Mouse (Mus musculus) heart, adult 8-10 months (tissue): Measurements from ENCODE around the gene Batf2. TPM values are rescaled to one million over a fixed set of nuclear protein-coding genes. Genes with fewer than 3 reads are reported as not detected.

Experiments
- total RNA-seq, 4 experiments: library from RNA; stranded (reverse); gene quantifications; 2 replicates each; pipeline ENCODE4 v1.2.4; 2022

Gene Batf2
- total RNA-seq, 4 experiments from 2014 or later: 0.31 to 1.4 (median 0.43) TPM

Other genes starting within 250 kb of the Batf2 start
- under 1 TPM; 0.23 to 0.50 (median 0.34) TPM for gene Tigd3, start 246.8 kb upstream of the Batf2 start, total RNA-seq
- 10 to 100 TPM; 71.9 to 95.2 (median 81.1) TPM for gene Dpf2, start 228.0 kb upstream of the Batf2 start, total RNA-seq
- 1 to 10 TPM; 6.0 to 9.7 (median 8.9) TPM for gene Cdc42ep2, start 216.2 kb upstream of the Batf2 start, total RNA-seq
- gene Pola2, start 176.8 kb upstream of the Batf2 start, total RNA-seq: 10 to 100 TPM in 2 of 4 experiments, 1 to 10 TPM in 2; 7.8 to 13.5 (median 9.3) TPM
- not detected for gene Slc22a20, start 154.8 kb upstream of the Batf2 start, total RNA-seq
- 10 to 100 TPM; 28.2 to 43.0 (median 35.8) TPM for gene Capn1, start 125.1 kb upstream of the Batf2 start, total RNA-seq
- 10 to 100 TPM; 18.9 to 21.7 (median 21.4) TPM for gene Syvn1, start 94.4 kb upstream of the Batf2 start, total RNA-seq
- gene Mrpl49, start 83.2 kb upstream of the Batf2 start, total RNA-seq: 10 to 100 TPM; 33.7 to 44.8 (median 40.9) TPM
- 100 to 1,000 TPM; 526 to 624 (median 583) TPM for gene Fau, start 83.1 kb upstream of the Batf2 start, total RNA-seq
- 10 to 100 TPM; 11.8 to 14.1 (median 13.0) TPM for gene Znhit2, start 79.8 kb upstream of the Batf2 start, total RNA-seq
- 1 to 10 TPM; 3.1 to 3.9 (median 3.2) TPM for gene Tm7sf2, start 72.6 kb upstream of the Batf2 start, total RNA-seq
- gene Vps51, start 63.8 kb upstream of the Batf2 start, total RNA-seq: 10 to 100 TPM; 18.3 to 23.7 (median 21.1) TPM
- gene Tmem262, start 61.0 kb upstream of the Batf2 start, total RNA-seq: not detected
- not detected for gene Gm28374, start 58.7 kb upstream of the Batf2 start, total RNA-seq
- 10 to 100 TPM; 15.4 to 20.8 (median 17.4) TPM for gene Zfpl1, start 56.0 kb upstream of the Batf2 start, total RNA-seq
- under 1 TPM in 1 of 4 experiments, not detected in 3; 0.16 TPM for gene Cdca5, start 56.0 kb upstream of the Batf2 start, total RNA-seq
- gene AC131692.1, start 46.6 kb upstream of the Batf2 start, total RNA-seq: not detected
- not detected for gene Naaladl1, start 35.2 kb upstream of the Batf2 start, total RNA-seq
- gene Sac3d1, start 22.3 kb upstream of the Batf2 start, total RNA-seq: 10 to 100 TPM in 1 of 4 experiments, 1 to 10 TPM in 3; 8.0 to 10.4 (median 9.0) TPM
- 10 to 100 TPM; 14.8 to 18.0 (median 15.6) TPM for gene Snx15, start 12.7 kb upstream of the Batf2 start, total RNA-seq
- gene Arl2, start 565 bp downstream of the Batf2 start, total RNA-seq: 10 to 100 TPM; 77.6 to 82.7 (median 79.4) TPM
- gene Majin, start 43.4 kb downstream of the Batf2 start, total RNA-seq: not detected
- gene Gpha2, start 85.4 kb downstream of the Batf2 start, total RNA-seq: not detected
- gene Ppp2r5b, start 94.9 kb downstream of the Batf2 start, total RNA-seq: 10 to 100 TPM; 32.9 to 35.9 (median 34.4) TPM
- gene Atg2a, start 100.7 kb downstream of the Batf2 start, total RNA-seq: 10 to 100 TPM; 22.3 to 28.0 (median 25.8) TPM
- 10 to 100 TPM; 88.7 to 99.1 (median 92.3) TPM for gene Ehd1, start 135.7 kb downstream of the Batf2 start, total RNA-seq
- 10 to 100 TPM; 14.7 to 17.1 (median 15.4) TPM for gene Cdc42bpg, start 165.5 kb downstream of the Batf2 start, total RNA-seq
- gene Men1, start 194.0 kb downstream of the Batf2 start, total RNA-seq: 10 to 100 TPM in 3 of 4 experiments, 1 to 10 TPM in 1; 10.0 to 16.0 (median 12.3) TPM
- 10 to 100 TPM; 33.4 to 44.4 (median 34.7) TPM for gene Map4k2, start 200.2 kb downstream of the Batf2 start, total RNA-seq
- 100 to 1,000 TPM in 1 of 4 experiments, 10 to 100 TPM in 3; 84.3 to 103 (median 91.3) TPM for gene Sf1, start 222.7 kb downstream of the Batf2 start, total RNA-seq
- gene Pygm, start 243.4 kb downstream of the Batf2 start, total RNA-seq: 1,000 to 10,000 TPM; 1,301 to 1,379 (median 1,330) TPM